Mouse (Mus musculus): Measurements from ENCODE around the gene Skp1a.

The Skp1a gene

DNA sequence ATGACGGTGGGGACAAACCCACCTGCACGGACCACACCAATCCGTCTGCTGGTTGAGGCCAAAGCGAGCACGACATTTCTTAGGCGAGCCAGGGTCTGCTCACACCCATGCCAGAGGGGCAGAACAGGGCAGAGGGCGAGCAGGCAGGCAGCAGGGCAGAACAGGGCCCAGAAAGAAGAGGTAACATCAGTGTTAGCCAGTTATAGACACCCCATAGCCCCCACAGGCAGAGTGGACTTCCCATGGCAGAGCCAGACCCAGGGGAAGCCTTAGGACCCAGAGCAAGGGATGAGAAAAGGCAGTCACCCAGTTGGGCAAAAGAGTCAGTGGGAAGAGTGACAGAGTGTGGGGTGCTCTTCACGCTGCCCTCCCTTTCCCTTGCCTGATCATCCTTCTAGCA, 23.3 kb downstream of the Skp1a start:
- no peak for DNase-seq

DNA sequence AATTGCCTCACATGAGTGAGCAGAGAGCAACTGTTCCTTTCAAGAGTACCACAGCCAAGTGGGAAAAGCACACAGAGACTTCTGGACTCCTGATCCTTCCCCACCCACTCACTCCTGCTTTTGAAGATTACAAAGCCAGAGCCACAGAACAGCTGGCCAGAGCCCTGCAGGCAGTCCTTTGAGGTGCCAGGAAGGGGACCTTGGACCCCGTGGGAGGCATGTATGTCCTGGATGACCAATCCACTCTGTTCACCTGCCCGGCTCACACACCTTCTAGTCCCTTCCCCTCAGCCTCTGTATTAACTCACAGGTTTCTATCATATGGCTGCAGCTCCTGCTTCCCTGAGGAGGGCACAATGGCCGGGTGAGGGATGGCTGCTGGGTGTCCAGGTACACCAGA, 25.6 kb downstream of the Skp1a start:
- DNase-seq = no peak

DNA sequence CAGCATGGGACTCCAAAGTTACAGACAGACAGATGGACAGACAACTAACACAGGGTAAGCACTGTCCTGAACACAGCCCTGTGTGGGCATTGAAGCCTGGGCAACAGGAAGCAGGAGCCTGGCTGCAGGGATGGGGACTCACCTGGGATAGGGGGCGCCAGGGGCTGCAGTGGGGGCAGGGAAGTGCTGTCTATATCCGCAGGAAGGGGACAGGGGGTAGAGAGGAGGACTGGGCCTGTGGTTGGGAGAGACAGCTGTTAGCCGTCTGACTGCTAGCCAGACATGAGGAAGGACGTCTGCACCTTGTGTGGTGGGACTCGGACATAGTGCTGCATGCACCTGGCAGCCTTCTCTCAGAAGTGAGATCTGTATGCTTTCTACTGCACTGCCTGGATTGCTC, 26.9 kb downstream of the Skp1a start:
- DNase-seq = no peak

DNA sequence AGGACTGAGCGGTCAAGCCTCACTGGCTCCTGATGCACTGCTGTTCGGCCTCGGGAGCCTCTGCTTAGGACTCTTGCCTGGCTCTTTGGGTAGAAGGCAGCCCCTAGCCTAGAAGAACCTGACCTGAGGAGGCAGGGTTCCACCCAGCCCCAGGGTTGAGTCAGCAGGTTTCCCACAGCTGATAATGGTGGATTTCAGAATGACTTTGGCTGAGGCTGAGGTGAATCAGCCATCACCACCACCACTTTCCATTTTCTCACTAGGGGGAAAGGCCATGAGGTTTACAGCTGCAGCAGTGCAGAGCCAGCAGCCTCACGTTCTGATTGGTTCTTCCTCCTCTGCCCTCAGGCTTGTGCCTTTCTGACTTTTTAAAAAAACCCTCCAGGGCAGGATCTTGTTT, 29.1 kb downstream of the Skp1a start:
- no peak for DNase-seq

DNA sequence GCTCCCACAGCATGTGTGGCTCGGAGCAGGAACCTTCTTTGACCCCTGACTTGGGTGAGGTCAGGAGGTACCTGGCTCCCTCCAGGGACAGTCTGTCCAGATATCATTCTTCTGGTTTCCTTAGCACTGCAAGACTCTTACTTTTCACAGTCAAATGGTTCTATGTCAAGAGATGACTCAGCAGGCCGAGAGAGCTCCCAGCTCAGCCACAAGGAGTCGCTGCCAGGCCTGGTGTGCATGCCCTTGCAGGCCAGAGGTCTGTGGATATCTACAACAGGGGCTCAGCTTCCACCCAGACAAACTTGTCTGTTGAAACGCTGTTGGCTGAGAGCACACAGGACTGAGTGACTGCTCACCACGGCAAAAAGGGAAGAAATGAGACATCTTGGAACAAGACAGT, 30.1 kb downstream of the Skp1a start:
- no peak for DNase-seq

DNA sequence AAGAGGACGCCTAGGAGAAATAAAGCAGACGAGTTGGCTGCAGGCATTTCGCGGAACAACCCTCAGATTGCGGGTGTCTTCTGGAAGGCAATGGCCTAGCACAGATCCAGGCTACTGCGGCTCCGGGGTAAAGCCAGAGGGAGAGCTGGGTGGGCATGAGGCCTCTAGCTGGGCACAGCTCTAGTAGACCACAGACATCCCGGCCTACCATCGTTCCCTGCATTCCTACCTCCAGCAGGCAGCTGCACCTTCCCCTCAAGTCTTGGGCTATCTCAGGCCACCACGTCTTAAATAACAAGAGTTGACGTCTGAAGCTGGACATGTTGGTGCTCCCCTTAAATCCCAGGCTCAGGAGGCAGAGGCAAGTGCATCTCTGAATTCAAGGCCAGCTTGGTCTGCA, 30.5 kb downstream of the Skp1a start:
- DNase-seq = no peak

DNA sequence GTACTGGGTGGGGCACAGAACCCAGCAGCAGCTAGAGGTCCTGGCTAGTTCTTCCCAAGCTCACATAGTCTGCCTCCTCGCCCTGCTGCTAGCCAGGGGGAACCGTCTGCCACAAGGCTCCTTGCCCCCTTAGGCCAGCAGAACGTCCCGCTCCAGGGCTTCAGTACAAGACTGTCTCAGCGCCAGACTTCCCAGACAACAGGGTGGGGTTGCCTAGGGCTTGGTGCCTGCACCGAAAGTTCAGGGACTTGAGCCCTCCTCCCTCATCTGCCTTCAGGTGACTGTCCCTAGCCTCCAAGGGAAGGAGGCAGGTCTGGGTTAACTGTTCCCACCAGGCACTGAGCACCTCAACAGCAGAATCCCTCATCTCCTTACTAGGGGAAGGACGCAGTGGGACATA, 33.1 kb downstream of the Skp1a start:
- no peak for DNase-seq

DNA sequence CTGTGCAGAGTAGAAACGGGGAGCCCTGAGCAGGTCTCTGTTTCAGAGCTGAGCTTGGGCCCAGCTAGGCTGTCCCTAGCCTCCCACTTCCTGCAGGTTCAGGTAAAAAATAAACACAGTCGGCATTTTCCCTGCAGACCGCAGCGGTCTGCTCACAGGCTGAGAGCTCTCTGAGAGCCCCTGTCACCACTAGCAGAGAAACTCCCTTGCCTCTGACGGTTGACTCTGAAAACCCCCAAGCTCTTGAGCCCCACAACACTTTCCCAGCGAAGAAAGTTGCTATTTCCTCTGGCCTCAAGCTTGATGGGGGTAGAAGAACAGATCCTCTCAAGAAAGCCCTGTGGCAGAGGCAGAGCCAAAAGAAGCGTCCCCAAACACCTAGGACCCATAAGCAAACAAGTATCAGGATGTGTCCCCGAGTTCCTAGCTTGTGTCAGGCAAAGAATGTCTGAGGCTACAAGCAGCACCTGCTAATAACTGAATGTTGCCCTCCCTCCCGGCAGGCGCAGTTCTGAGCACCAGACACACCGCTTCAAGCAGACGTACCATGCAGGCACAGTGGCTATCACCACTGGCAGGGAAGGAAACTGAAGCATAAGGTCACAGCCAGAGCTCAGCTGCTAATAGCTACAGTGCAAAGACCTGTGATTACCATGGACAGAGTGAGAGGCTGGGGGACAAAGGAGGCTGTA, 34.0 kb downstream of the Skp1a start:
- no peak for DNase-seq

DNA sequence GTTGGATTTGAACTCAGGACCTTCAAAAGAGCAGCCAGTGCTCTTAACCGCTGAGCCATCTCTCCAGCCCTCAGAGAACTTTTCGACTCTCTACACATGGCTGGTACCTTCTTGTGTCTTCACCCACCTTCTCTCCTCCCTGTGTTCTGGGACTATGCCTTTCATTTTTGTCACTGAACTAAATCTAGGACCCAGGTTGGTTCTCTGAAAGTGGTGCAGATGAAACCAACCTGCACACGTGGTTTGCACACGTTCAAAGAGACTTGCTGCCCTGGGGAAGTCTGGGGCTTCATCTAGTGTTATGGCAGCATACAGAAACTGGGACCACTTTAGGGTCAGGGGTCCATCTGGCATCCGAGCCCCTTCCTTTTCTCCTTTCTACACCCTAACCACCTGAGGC, 35.5 kb downstream of the Skp1a start:
- no peak for DNase-seq

DNA sequence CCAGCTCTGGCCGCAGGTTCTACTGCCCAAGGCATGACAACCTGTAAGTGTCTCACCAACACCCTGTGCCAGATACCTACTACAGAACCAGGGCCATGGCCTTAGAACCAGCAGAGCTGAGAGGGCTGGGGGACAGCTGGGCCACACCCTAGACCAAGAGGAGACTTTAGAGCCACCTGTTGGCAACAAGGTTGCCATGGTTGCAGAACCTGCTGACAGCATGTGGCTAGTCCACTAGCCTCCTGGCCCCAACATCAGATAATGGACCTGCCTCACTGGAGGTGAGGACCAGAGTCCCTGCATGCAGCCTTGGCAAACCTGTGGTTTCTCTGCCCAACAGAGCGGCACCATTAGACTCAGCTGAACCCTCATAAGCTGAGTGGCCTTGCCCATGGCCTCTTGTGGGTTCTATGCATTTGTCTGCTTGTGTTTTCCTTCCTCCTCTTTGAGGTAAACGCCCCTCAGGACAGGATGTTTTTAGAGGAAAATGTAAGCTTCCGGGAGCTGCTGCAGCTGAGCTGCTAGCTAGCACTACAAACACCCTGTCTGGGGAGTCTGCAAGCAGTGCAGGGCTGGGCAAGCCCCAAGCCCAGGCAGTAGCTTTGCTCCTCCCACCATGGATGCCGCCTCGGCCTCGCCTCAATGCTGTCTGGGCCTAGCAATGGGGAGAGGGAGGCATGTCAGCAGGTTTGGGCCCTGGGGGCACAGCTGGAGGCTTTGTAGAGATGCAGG, 36.5 kb downstream of the Skp1a start:
- DNase-seq = no peak

DNA sequence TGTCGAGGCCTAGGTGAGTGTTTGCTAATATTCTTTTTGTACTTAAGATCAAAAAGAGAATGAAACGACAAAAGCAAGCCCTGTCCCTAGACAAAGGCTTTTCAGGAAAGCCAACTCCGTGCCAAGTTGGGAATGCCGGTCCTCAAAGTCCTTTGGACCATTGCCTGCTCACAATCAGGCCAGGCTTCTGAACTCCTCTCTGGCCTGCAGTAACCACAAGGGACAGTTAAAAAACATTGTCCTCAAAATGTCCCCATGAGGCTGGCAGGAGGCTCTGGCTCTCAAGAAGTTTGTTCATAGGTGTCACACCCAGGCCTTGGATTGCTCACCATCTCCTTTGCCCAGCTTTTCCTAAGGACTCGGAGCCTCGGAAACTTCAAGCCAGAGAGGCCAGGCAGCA, 38.0 kb downstream of the Skp1a start:
- no peak for DNase-seq

DNA sequence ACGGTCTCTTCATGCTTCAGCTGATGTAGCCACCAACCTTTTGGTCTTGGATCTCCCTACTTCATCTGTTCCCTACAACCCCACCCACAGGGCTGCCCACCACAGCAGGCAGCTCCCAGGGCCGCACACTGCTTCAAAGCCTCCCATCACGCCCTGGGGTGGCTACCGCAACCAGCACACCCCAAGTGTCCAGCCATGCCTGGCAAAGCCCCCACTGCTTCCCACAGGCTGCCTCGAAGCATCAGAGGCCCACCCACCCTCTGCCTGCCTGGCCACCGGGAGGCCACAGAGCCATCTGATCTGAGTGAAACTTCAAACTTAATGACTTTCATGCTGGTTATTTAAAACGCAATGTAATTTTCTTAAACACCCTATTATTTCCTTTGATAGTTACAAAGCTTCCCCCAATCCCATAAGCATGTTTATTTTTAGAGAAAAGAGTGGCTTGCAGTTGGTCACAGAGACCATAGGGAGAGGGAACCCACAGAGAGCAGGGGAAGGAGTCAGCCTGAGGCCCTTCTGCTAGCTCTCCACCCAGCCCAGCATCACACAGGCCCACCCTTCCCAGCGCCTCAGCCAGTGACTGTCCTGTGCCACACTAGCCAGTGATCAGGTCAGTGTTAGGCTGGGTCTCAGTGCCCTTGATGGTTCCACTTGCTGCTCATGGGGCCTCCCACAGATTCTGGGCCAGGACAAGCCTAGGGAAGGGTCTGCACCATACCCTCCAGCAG, 40.1 kb downstream of the Skp1a start:
- no peak for DNase-seq

DNA sequence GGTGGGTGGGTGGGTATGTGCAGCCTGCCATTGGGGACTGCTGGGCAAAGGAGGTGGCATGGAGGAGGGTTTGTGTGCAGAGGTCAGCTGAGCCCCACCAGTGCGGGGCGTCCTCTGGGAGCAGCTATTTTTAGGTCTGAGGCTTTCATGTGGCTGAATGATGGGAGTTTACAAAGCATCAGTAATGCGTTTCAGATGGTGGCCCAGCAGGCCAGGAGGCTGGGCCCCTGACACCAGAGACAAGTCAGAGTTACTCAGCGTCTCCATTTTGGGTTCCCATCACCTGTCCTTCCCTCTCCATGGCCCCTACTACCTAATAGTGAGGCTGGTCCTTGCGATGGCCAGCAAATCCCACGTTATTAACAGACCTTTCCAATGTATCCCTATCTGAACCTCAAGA, 40.8 kb downstream of the Skp1a start:
- DNase-seq = no peak

DNA sequence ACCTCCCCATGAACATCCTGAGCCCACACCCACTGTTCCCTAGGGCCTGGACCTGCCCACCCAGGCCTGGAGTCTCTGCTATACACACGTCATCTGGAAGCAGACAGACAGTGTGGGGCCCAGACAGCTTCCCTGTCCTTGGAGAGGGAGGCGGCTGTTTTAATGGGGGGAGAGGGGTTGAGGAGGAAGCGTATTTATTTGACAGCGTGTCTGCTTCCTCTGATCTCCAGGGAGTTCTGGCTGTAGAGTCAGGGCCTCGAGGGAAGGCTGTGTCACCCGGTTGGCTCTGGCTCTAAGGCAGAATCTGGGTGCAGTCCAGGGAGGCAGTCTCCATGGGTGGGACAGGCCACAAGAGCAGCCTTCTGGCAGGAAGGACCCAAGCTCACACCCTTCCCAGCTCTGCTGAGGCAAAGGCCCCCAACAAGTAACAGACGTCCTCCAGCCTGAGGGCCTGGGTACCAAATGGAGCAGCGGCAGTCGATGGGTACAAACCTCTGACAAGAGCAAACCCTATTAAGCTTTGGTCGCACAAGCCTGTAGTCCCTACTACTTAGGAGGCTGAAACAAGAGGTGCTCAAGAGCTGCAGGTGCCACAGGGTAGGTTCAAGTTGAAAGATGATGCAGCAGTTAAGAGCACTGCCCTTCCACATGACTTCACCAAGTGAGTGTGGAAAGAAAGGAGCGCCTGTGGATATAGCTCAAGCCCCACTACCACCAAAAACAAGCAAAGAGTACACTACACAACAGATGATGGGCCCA, 41.6 kb downstream of the Skp1a start:
- no peak for DNase-seq

DNA sequence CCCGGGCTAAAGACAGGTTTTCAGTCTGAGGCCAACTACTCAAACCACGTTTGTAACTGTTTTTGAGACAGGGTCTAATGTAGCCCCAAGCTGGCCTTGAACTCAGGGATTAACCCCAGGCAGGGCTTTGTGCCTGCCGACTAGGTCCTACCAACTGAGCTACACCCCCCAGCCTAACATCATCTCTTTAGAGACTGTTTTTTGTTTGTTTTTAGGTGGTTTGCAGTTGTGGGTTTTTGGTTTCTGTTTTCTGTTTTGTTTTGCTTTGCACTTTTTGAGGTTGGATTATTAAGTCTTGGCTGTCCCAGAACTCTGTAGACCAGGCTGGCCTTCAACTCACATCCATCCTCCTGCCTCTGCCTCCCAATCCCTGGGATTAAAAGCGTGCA, 42.1 kb downstream of the Skp1a start:
- no peak for DNase-seq

DNA sequence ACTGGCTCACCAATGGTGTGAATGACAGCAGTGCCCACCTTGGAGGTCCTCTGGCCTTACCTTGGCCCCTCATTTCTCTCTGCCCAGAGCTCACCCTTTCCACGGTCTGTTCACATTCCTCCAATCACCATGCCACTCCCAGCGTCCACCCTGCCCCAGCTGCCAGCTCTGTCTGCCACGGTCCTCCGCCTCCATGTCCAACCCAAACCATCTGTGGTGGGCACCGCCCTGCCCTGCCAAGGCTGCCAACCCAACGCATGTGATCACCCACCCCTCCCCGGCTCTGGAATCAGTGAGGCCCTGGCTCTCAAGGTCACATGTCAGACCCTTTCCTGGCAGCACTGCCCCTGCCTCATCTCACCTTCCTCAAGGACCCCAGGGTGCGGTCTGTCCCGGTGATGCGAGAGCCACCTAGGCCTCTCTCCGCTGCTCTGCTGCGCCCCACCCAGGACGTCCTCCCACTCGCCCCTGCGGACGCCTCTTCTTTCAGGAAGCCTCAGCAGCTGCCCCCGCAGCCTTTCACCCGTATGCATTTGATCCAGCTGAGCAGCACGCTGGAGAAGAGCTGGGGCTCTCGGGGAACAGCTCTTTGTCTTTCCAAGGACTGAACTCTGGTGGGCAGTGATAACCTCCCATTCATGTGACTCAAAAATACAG, 42.8 kb downstream of the Skp1a start:
- no peak for DNase-seq

DNA sequence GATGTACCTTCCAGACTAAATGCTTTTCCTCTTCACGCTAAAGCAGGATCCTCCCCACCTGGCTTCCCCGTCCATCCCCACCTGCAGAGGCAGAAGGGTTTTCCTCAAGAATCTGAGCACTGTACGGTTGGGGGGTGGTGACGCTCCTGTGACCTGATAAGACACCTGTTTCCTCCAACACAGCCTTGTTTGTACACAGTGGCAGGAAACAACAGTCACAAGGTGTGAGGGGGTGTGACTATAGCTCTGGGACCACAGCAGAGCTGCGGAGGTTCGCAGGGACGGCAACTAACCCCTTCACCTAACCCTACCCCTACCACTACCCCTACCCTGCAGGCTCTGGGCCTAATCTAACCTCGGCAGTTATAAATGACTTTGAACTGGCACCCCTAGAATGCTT, 43.6 kb downstream of the Skp1a start:
- DNase-seq = no peak

DNA sequence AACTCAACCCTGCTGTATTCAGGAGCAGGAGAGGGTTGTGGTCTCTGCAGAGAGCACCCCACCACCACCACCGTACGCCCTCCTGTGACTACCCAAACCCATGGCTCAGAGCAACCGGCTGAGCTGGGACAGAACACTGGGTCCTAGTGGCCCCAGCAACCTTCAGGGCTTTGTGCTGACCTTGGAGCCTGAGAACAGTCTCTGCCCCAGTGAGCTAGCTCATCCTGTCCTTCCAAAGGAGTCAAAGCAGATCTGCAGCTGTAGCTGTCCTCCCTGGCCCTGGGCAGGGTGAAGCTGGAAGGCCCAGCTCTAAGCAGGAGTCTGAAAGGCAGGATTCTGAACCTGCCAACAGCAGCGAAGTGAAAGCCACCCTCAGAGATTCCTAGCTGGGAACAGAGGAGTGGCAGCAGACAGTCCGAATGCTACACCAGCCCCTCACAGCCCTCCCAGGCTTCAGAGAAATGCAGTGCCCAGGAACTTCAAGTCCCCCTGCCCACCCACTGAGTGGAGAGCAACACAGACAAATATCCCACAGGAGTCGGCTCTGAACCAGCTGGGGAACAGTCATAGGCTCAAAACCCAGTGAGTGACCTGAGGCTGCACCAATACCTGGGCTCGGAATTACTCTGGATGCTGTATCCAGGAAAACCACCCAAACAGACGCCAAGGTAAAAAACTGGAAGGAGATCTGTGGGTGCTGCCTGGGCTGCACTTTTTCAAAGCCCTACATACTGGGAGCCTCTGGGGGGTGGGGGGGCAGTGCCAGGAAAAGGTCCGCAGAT, 44.2 kb downstream of the Skp1a start:
- peak; percentile 42 for DNase-seq

DNA sequence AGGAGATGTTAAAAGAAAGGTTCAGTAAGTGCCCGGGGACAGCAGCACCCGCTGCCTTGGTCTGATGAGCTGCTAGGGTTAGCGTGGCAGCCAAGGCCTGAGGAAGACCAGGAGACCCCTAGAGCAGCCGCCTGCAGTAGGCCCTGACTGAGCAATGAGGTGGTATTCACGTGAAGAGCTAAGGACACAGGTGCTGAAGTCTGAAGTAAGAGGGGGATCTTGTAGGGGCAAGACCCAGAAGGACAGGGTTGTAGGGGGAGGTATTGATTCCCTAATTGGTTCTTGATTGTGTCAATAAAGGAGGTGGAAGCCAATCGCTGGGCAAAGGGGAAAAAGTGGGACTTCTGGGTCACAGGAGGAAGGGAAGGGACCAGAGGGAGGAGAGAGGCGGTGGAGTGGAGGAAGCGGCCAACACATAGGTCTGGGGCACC, 45.2 kb downstream of the Skp1a start:
- no peak for DNase-seq

DNA sequence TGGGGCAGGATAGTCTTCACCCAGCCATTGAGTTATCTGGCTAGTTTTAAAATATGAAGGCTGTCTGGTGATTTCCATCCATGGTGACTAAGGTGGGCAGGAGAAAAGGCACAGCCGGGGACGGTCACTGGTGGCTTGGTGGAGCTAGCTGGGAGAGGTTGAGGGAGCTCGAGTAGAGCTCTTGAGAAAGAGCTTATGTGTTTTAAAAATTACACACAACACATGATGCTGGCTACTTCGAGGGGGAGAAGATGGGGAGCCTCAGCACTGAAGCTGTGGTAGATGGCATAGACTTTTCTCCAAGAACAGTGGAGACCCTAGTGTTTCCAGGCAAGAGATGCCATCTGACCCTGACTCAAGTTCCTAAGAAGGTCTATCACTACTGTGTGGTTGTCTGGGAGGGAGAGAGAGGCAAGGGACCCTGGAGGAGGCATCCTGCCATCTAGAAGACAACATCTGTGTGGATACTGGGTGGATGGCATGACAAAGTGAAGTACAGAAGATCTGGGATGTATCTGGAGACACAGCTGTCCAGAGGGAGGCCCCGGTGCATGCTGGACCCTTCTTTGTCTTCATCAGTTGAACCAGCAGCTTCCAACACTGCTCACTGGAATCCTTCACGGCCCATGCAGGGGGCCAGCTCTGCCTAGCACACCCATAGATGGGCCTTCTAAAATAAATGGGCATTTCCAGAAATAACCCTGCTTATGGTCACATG, 45.8 kb downstream of the Skp1a start:
- DNase-seq = no peak

DNA sequence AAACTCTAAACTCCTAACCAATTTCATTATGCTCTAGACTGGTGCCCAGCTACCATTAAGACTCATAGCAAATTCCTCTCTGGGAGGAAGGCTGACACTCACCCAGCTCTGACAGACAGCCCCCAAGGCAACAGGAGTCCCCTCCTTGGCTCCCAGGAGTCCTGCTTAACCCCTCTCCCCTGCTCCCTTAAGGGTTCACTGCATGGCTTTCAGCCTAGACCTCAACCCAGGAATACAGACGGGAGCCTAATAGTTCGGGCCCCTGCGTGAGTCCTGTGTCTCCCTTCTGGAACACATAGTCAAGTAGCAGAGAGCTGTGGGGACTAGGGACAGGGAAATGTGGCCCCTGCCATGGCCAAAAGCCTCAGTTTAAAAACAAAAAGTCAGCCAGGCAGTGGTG, 46.4 kb downstream of the Skp1a start:
- no peak for DNase-seq

All from right cerebral cortex, postnatal 25 days (tissue).